ENCODE assay signal across 8 mouse cellular contexts in genomic region chr15:83509950-83510804, GRCm38 (mm10). TPM values are rescaled to one million over a fixed set of nuclear protein-coding genes. Genes with fewer than 3 reads are reported as not detected.
A peak's percentile ranks its signal among the peaks of the same experiment; 100 is the strongest.
DNase-seq lines count a peak whose midpoint lies in the region; ATAC-seq and TF ChIP-seq lines count a peak whose summit lies in the region.

No protein-coding gene starts in this region.

- H3K27me3 ChIP-seq in C2C12 (ENCODE audit: control insufficient read depth, insufficient read depth, insufficient read length), result no peaks in the 10 kb centered on the region
- H3K27me3 ChIP-seq in forebrain, embryonic 13.5 days, result peaks cover 9% of the 10 kb centered on the region; the same call in 1 of the 2 replicates
- no peaks in the 10 kb centered on the region for H3K27me3 ChIP-seq in liver, postnatal 0 days (ENCODE audit: insufficient read depth, low read length)

- no peak for TF ChIP-seq EP300 in liver, postnatal 0 days (IDR thresholded peaks at IDR 0.05; ENCODE audit: low read depth)

- H3K9ac ChIP-seq in forebrain, embryonic 13.5 days, result peak overlapping the region; percentile 73
- H3K9ac ChIP-seq in liver, postnatal 0 days (replicated peaks), result peak overlapping the region; percentile 53

- peak; percentile 36 for DNase-seq in embryo, embryonic 11 days
- DNase-seq in embryo, embryonic 10.5 days (ENCODE audit: low spot score), result no peak
- DNase-seq in liver, postnatal 0 days, result no peak
- DNase-seq in right cerebral cortex, postnatal 36 days (ENCODE audit: low spot score in 2 of 2), result no peak
- no peak for DNase-seq in adrenal gland, adult 2 months
- DNase-seq in adrenal gland, postnatal 4 days (ENCODE audit: low spot score in 2 of 2), result no peak

- TF ChIP-seq CTCF in C2C12 (IDR thresholded peaks at IDR 0.05; ENCODE audit: control insufficient read depth, insufficient read depth, insufficient read length), result no peak
- no peak; the same call in 1 of the 2 replicates for TF ChIP-seq CTCF in liver, postnatal 0 days (IDR thresholded peaks at IDR 0.05; ENCODE audit: low read depth)

- H3K4me2 ChIP-seq in forebrain, embryonic 13.5 days, result peak overlapping the region; percentile 64
- peak overlapping the region; percentile 91 for H3K4me2 ChIP-seq in liver, postnatal 0 days (ENCODE audit: low read depth, low read length)

- H3K4me3 ChIP-seq in C2C12 (ENCODE audit: insufficient read depth, poor library complexity, severe bottlenecking), result peak overlapping the region; percentile 58
- H3K4me3 ChIP-seq in forebrain, embryonic 13.5 days, result peak overlapping the region; percentile 56
- peak overlapping the region; percentile 56 for H3K4me3 ChIP-seq in liver, postnatal 0 days (ENCODE audit: low read depth, low read length)

- H3K4me1 ChIP-seq in forebrain, embryonic 13.5 days, result peaks cover 30% of the 10 kb centered on the region
- H3K4me1 ChIP-seq in liver, postnatal 0 days (ENCODE audit: insufficient read depth), result peaks cover 10% of the 10 kb centered on the region

- H3ac ChIP-seq in C2C12 (ENCODE audit: control insufficient read depth, insufficient read length, low read depth), result peak overlapping the region; percentile 48

- ATAC-seq in forebrain, embryonic 13.5 days, result peak; percentile 85
- peak; percentile 31 for ATAC-seq in liver, postnatal 0 days

- H3K27ac ChIP-seq in forebrain, embryonic 13.5 days, result peak overlapping the region; percentile 83
- peak overlapping the region; percentile 30; the same call in 1 of the 2 replicates for H3K27ac ChIP-seq in liver, postnatal 0 days (ENCODE audit: low read depth)

- no peaks in the 10 kb centered on the region for H3K79me3 ChIP-seq in C2C12 (ENCODE audit: low read depth)

- no peaks in the 10 kb centered on the region for H3K9me3 ChIP-seq in forebrain, embryonic 13.5 days (replicated peaks)
- no peaks in the 10 kb centered on the region for H3K9me3 ChIP-seq in liver, postnatal 0 days (ENCODE audit: low read length)

- H3K79me2 ChIP-seq in C2C12 (ENCODE audit: control insufficient read depth, insufficient read depth), result peaks cover 21% of the 10 kb centered on the region

- no peaks in the 10 kb centered on the region for H3K36me3 ChIP-seq in C2C12 (ENCODE audit: control insufficient read depth, insufficient read depth)
- peaks cover 11% of the 10 kb centered on the region for H3K36me3 ChIP-seq in forebrain, embryonic 13.5 days (ENCODE audit: poor library complexity, severe bottlenecking)
- H3K36me3 ChIP-seq in liver, postnatal 0 days (replicated peaks; ENCODE audit: insufficient read depth, low read length), result no peaks in the 10 kb centered on the region

- WGBS in forebrain, embryonic 13.5 days, result 26% methylated on average over 17 of the region's 17 CpGs
- WGBS in liver, postnatal 0 days (ENCODE audit: insufficient replicate concordance), result 27% methylated on average over 17 of the region's 17 CpGs

TF ChIP-seq in C2C12, 6 proteins besides CTCF, POLR2A, EP300 and RAD21:
- TF ChIP-seq MAX (IDR thresholded peaks at IDR 0.05), result no peak
- TF ChIP-seq MYOD1 (IDR thresholded peaks at IDR 0.05; ENCODE audit: control insufficient read depth, insufficient read length, low read depth), result no peak
- TF ChIP-seq FOSL1 (IDR thresholded peaks at IDR 0.05; ENCODE audit: insufficient read depth, low read length, poor library complexity, severe bottlenecking), result no peak
- no peak for TF ChIP-seq USF1 (IDR thresholded peaks at IDR 0.05; ENCODE audit: low read depth)
- no peak for TF ChIP-seq CEBPB (IDR thresholded peaks at IDR 0.05; ENCODE audit: low read depth)
- TF ChIP-seq MYOG (IDR thresholded peaks at IDR 0.05; ENCODE audit: control insufficient read depth, extremely low read depth, insufficient read length), result no peak
TF ChIP-seq in C2C12: peak in this region for 0.

RNA-seq across cellular contexts. Expression of gene Ttll1, which starts 0.5 kb away (rescaled TPM):
- 28.5 TPM for polyA plus RNA-seq in C2C12 (2012; fragmentation: generic; extraction: Trizol)
- polyA plus RNA-seq in forebrain, embryonic 13.5 days (2015; fragmentation: Nextera tagmentation; extraction: Ambion mirVana), result 69.8 and 79.8 TPM in 2 replicates
- polyA plus RNA-seq in liver, postnatal 0 days (2015; fragmentation: Nextera tagmentation; extraction: Ambion mirVana), result 2.7 and 3.2 TPM in 2 replicates
- 10 to 100 TPM in 1 of 2 experiments, 1 to 10 TPM in 1; 7.4 to 13.6 TPM for total RNA-seq in adrenal gland, adult 2 months (2021)
- polyA plus RNA-seq in adrenal gland, adult 2 months (2012; rRNA removed), result 4.5 and 4.7 TPM in 2 replicates
- total RNA-seq in adrenal gland, postnatal 4 days (2021), result 10 to 100 TPM in 1 of 2 experiments, 1 to 10 TPM in 1; 9.8 to 11.3 TPM

RNA-seq across cellular contexts. Expression of gene Bik, which starts 16.5 kb away (rescaled TPM):
- polyA plus RNA-seq in C2C12 (2012; fragmentation: generic; extraction: Trizol), result 0.91 TPM
- polyA plus RNA-seq in forebrain, embryonic 13.5 days (2015; fragmentation: Nextera tagmentation; extraction: Ambion mirVana), result 1.5 and 1.6 TPM in 2 replicates
- 6.2 and 6.4 TPM in 2 replicates for polyA plus RNA-seq in liver, postnatal 0 days (2015; fragmentation: Nextera tagmentation; extraction: Ambion mirVana)
- 1 to 10 TPM; 3.2 to 7.3 TPM for total RNA-seq in adrenal gland, adult 2 months (2021)
- 9.1 and 11.4 TPM in 2 replicates for polyA plus RNA-seq in adrenal gland, adult 2 months (2012; rRNA removed)
- total RNA-seq in adrenal gland, postnatal 4 days (2021), result 1 to 10 TPM; 8.2 to 9.1 TPM

RNA-seq across cellular contexts. Expression of gene Pacsin2, which starts 45.8 kb away (rescaled TPM):
- 101 TPM for polyA plus RNA-seq in C2C12 (2012; fragmentation: generic; extraction: Trizol)
- polyA plus RNA-seq in forebrain, embryonic 13.5 days (2015; fragmentation: Nextera tagmentation; extraction: Ambion mirVana), result 26.0 TPM in 2 replicates
- 20.6 and 24.3 TPM in 2 replicates for polyA plus RNA-seq in liver, postnatal 0 days (2015; fragmentation: Nextera tagmentation; extraction: Ambion mirVana)
- total RNA-seq in adrenal gland, adult 2 months (2021), result 100 to 1,000 TPM in 1 of 2 experiments, 10 to 100 TPM in 1; 76.7 to 111 TPM
- 25.3 and 28.9 TPM in 2 replicates for polyA plus RNA-seq in adrenal gland, adult 2 months (2012; rRNA removed)
- total RNA-seq in adrenal gland, postnatal 4 days (2021), result 10 to 100 TPM; 80.4 to 80.7 TPM

RNA-seq across cellular contexts. Expression of gene Tspo, which starts 53.2 kb away (rescaled TPM):
- 693 TPM for polyA plus RNA-seq in C2C12 (2012; fragmentation: generic; extraction: Trizol)
- polyA plus RNA-seq in forebrain, embryonic 13.5 days (2015; fragmentation: Nextera tagmentation; extraction: Ambion mirVana), result 12.2 and 14.7 TPM in 2 replicates
- polyA plus RNA-seq in liver, postnatal 0 days (2015; fragmentation: Nextera tagmentation; extraction: Ambion mirVana), result 168 and 183 TPM in 2 replicates
- 100 to 1,000 TPM; 298 to 606 TPM for total RNA-seq in adrenal gland, adult 2 months (2021)
- 1,564 and 1,830 TPM in 2 replicates for polyA plus RNA-seq in adrenal gland, adult 2 months (2012; rRNA removed)
- total RNA-seq in adrenal gland, postnatal 4 days (2021), result 100 to 1,000 TPM; 168 to 169 TPM

RNA-seq across cellular contexts. Expression of gene Mcat, which starts 53.4 kb away (rescaled TPM):
- 42.4 TPM for polyA plus RNA-seq in C2C12 (2012; fragmentation: generic; extraction: Trizol)
- 32.4 and 38.9 TPM in 2 replicates for polyA plus RNA-seq in forebrain, embryonic 13.5 days (2015; fragmentation: Nextera tagmentation; extraction: Ambion mirVana)
- polyA plus RNA-seq in liver, postnatal 0 days (2015; fragmentation: Nextera tagmentation; extraction: Ambion mirVana), result 20.0 and 20.5 TPM in 2 replicates
- 10 to 100 TPM; 26.2 to 45.8 TPM for total RNA-seq in adrenal gland, adult 2 months (2021)
- 86.0 and 113 TPM in 2 replicates for polyA plus RNA-seq in adrenal gland, adult 2 months (2012; rRNA removed)
- 10 to 100 TPM; 38.1 to 43.3 TPM for total RNA-seq in adrenal gland, postnatal 4 days (2021)
